ENCODE assay signal across 30 mouse cellular contexts in the genomic region with DNA sequence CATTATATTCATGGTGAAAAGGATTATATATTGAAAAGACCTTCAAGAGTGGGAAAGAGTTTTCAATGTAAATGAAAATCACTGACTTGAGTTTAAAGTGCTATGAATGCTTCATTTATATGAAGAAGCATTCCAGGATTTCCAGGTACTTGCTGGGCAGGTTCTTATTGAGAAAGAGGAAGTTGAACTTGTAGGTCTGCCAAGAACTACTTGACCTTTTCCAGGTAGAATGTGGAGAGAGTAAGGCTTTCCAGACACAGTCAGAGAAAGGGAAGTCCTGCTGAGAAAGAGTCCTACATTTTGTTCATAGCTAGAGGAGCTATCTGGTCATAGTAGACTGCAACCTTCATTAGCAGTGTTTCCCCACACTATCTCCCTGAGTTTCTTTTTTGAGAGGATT.
DNase-seq lines count a peak whose midpoint lies in the region; ATAC-seq and TF ChIP-seq lines count a peak whose summit lies in the region.
"Had no signal": no experiment of that assay in that cellular context is flagged by ENCODE, and none has a peak within 500 bp of the region (broad histone marks: within the 10 kb centered on the region; RNA-seq: fewer than 3 reads in every experiment).

No protein-coding gene starts in this region.

- TF ChIP-seq CTCF in MEL (IDR thresholded peaks at IDR 0.05 in 2 of 3, conservative IDR thresholded peaks at IDR 0.05 in 1 of 3; ENCODE audit: control insufficient read depth in 1 of 3, insufficient read depth in 1 of 3, low read depth in 2 of 3, low read length in 3 of 3, poor library complexity in 1 of 3, severe bottlenecking in 1 of 3) = no peak

- H3K4me2 ChIP-seq in lung, embryonic 16.5 days (ENCODE audit: low read depth, low read length) = no peak overlapping the region
- H3K4me2 ChIP-seq: embryonic facial prominence, embryonic 13.5 days; forebrain, embryonic 13.5 days; heart, embryonic 12.5 days; heart, embryonic 15.5 days; hindbrain, embryonic 14.5 days had no signal

- DNase-seq in MEL (ENCODE audit: low read depth, low spot score) = peak; percentile 2
- DNase-seq in fat pad, adult 2 months (ENCODE audit: extremely low read depth, low read depth, low spot score) = peak; percentile 56
- peak; percentile 19 for DNase-seq in lung, postnatal 14 days
- no peak for DNase-seq in layer of hippocampus, postnatal 14 days (ENCODE audit: low spot score in 2 of 2)
- DNase-seq in adrenal gland, adult 18-20 months (ENCODE audit: low spot score in 2 of 2) = no peak
- DNase-seq in adrenal gland, postnatal 36 days = no peak
- no peak for DNase-seq in frontal cortex, postnatal 36 days (ENCODE audit: low spot score in 2 of 2)
- DNase-seq: adrenal gland, postnatal 10 days; cerebellum, adult 11 months; cerebellum, postnatal 10 days; cerebellum, postnatal 36 days; embryo, embryonic 11 days; gastrocnemius, adult 2 months; gastrocnemius, postnatal 14 days; heart, adult 18-20 months; heart, postnatal 14 days; heart, postnatal 4 days had no signal

- TF ChIP-seq POLR2A in MEL (IDR thresholded peaks at IDR 0.05; ENCODE audit: control insufficient read depth in 1 of 2, insufficient read depth in 1 of 2, low read depth in 1 of 2, low read length in 2 of 2, poor library complexity in 1 of 2) = no peak

- no peak overlapping the region for H3K27ac ChIP-seq in MEL (ENCODE audit: control insufficient read depth, low read depth, low read length)
- no peak overlapping the region for H3K27ac ChIP-seq in lung, embryonic 16.5 days (ENCODE audit: low read length)
- H3K27ac ChIP-seq: embryonic facial prominence, embryonic 10.5 days; embryonic facial prominence, embryonic 13.5 days; forebrain, embryonic 10.5 days; forebrain, embryonic 13.5 days; gastrocnemius, adult 2 months; heart, embryonic 15.5 days; hindbrain, embryonic 14.5 days; hindbrain, postnatal 0 days had no signal

- no peaks in the 10 kb centered on the region for H3K36me3 ChIP-seq in MEL (ENCODE audit: control insufficient read depth in 1 of 2, insufficient read depth in 2 of 2, low read length in 2 of 2)
- no peaks in the 10 kb centered on the region for H3K36me3 ChIP-seq in lung, embryonic 16.5 days (ENCODE audit: control insufficient read depth, insufficient read depth, low read length)
- H3K36me3 ChIP-seq: embryonic facial prominence, embryonic 10.5 days; embryonic facial prominence, embryonic 13.5 days; forebrain, embryonic 10.5 days; heart, embryonic 12.5 days; heart, embryonic 15.5 days had no signal

- no peak overlapping the region for H3K4me3 ChIP-seq in MEL (ENCODE audit: control insufficient read depth in 1 of 2, insufficient read depth in 1 of 2, low read depth in 2 of 2, low read length in 2 of 2)
- H3K4me3 ChIP-seq in lung, embryonic 16.5 days (ENCODE audit: low read length) = no peak overlapping the region
- H3K4me3 ChIP-seq: embryonic facial prominence, embryonic 10.5 days; embryonic facial prominence, embryonic 13.5 days; erythroblast, embryonic 14.5 days; forebrain, embryonic 10.5 days; forebrain, embryonic 13.5 days; gastrocnemius, adult 2 months; heart, embryonic 12.5 days; heart, embryonic 15.5 days had no signal

- no peaks in the 10 kb centered on the region for H3K9me3 ChIP-seq in MEL (replicated peaks; ENCODE audit: insufficient read depth, low read length)
- no peaks in the 10 kb centered on the region for H3K9me3 ChIP-seq in lung, embryonic 16.5 days (ENCODE audit: control insufficient read depth, low read length)
- H3K9me3 ChIP-seq: embryonic facial prominence, embryonic 13.5 days; forebrain, embryonic 10.5 days; forebrain, embryonic 13.5 days; heart, embryonic 12.5 days; heart, embryonic 15.5 days had no signal

- ATAC-seq in lung, embryonic 16.5 days (ENCODE audit: low read depth) = peak; percentile 75
- ATAC-seq: activated CD4-positive, CD25-positive, alpha-beta regulatory T cell, adult 4 months; CD4-positive, CD25-positive, alpha-beta regulatory T cell, adult 4 months; forebrain, embryonic 13.5 days; forebrain, embryonic 16.5 days; hindbrain, postnatal 0 days had no signal

- H3K27me3 ChIP-seq in MEL (ENCODE audit: control insufficient read depth in 1 of 2, insufficient read depth in 2 of 2, low read length in 2 of 2) = no peaks in the 10 kb centered on the region
- H3K27me3 ChIP-seq in lung, embryonic 16.5 days (ENCODE audit: control insufficient read depth, insufficient read depth, low read depth, low read length) = no peaks in the 10 kb centered on the region
- H3K27me3 ChIP-seq: embryonic facial prominence, embryonic 13.5 days; forebrain, embryonic 13.5 days; heart, embryonic 12.5 days; heart, embryonic 15.5 days had no signal

- no peaks in the 10 kb centered on the region for H3K79me2 ChIP-seq in MEL (ENCODE audit: control insufficient read depth, insufficient read depth, low read length, poor library complexity)

- TF ChIP-seq EP300 in MEL (IDR thresholded peaks at IDR 0.05; ENCODE audit: low read depth in 1 of 2, low read length in 2 of 2) = no peak

- H3K4me1 ChIP-seq in MEL (ENCODE audit: control insufficient read depth in 1 of 2, insufficient read depth in 2 of 2, low read length in 2 of 2) = no peaks in the 10 kb centered on the region
- no peaks in the 10 kb centered on the region for H3K4me1 ChIP-seq in lung, embryonic 16.5 days (replicated peaks; ENCODE audit: control insufficient read depth, insufficient read depth, low read length)
- H3K4me1 ChIP-seq: embryonic facial prominence, embryonic 10.5 days; embryonic facial prominence, embryonic 13.5 days; forebrain, embryonic 13.5 days; heart, embryonic 12.5 days; heart, embryonic 15.5 days had no signal

- H3K9ac ChIP-seq in MEL (ENCODE audit: control insufficient read depth, low read depth, low read length, poor library complexity, severe bottlenecking) = no peak overlapping the region
- no peak overlapping the region for H3K9ac ChIP-seq in lung, embryonic 16.5 days (ENCODE audit: low read length)
- H3K9ac ChIP-seq: embryonic facial prominence, embryonic 13.5 days; forebrain, embryonic 13.5 days; heart, embryonic 12.5 days; heart, embryonic 15.5 days; hindbrain, embryonic 14.5 days had no signal

- TF ChIP-seq RAD21 in MEL (IDR thresholded peaks at IDR 0.05; ENCODE audit: low read depth, low read length) = no peak

TF ChIP-seq in MEL, 35 proteins besides CTCF, POLR2A, EP300 and RAD21:
- TF ChIP-seq ZNF384 (IDR thresholded peaks at IDR 0.05; ENCODE audit: low read depth, low read length) (no peak), MYC (IDR thresholded peaks at IDR 0.05; ENCODE audit: low read depth, low read length) (no peak), NRF1 (IDR thresholded peaks at IDR 0.05; ENCODE audit: insufficient read depth, low read depth, low read length, poor library complexity, severe bottlenecking) (no peak), RCOR1 (IDR thresholded peaks at IDR 0.05; ENCODE audit: low read depth, low read length) (no peak), ELF1 (IDR thresholded peaks at IDR 0.05; ENCODE audit: low read depth, low read length) (no peak), GABPA (IDR thresholded peaks at IDR 0.05; ENCODE audit: low read depth, low read length) (no peak), MAFK (IDR thresholded peaks at IDR 0.05; ENCODE audit: borderline replicate concordance, low read depth, low read length) (no peak), GATA1 (IDR thresholded peaks at IDR 0.05; ENCODE audit: low read depth, low read length) (no peak), E2F4 (IDR thresholded peaks at IDR 0.05; ENCODE audit: borderline replicate concordance, low read depth, low read length) (no peak), MYB (IDR thresholded peaks at IDR 0.05; ENCODE audit: low read depth, low read length) (no peak), CHD2 (IDR thresholded peaks at IDR 0.05; ENCODE audit: low read length) (no peak), ZMIZ1 (IDR thresholded peaks at IDR 0.05; ENCODE audit: low read depth, low read length) (no peak), MAZ (IDR thresholded peaks at IDR 0.05; ENCODE audit: low read depth, low read length) (no peak), MXI1 (IDR thresholded peaks at IDR 0.05; ENCODE audit: low read depth, low read length) (no peak), HCFC1 (IDR thresholded peaks at IDR 0.05; ENCODE audit: low read depth, low read length) (no peak), ZKSCAN1 (IDR thresholded peaks at IDR 0.05; ENCODE audit: low read depth, low read length) (no peak), MEF2A (IDR thresholded peaks at IDR 0.05; ENCODE audit: extremely low read depth, insufficient replicate concordance, low read depth, low read length, poor library complexity, severe bottlenecking) (no peak), POLR2AphosphoS2 (IDR thresholded peaks at IDR 0.05; ENCODE audit: low read length) (no peak)

Comparison
In these comparisons a context has a peak if more than half of its experiments do, and no peak if none do; other contexts are left out.
1. DNase-seq: peak in MEL (single experiment), fat pad, adult 2 months (single experiment) and lung, postnatal 14 days (single experiment); none in layer of hippocampus, postnatal 14 days (0 of 2), adrenal gland, adult 18-20 months (0 of 2), adrenal gland, postnatal 36 days (0 of 2) and frontal cortex, postnatal 36 days (0 of 2).